Mouse (Mus musculus): Measurements from ENCODE around the gene Ydjc. TPM values are rescaled to one million over a fixed set of nuclear protein-coding genes. Genes with fewer than 3 reads are reported as not detected.

Ydjc gene
- total and polyA plus RNA-seq, 3 experiments = 56.7 to 68.5 TPM; not detected in 1

DNA sequence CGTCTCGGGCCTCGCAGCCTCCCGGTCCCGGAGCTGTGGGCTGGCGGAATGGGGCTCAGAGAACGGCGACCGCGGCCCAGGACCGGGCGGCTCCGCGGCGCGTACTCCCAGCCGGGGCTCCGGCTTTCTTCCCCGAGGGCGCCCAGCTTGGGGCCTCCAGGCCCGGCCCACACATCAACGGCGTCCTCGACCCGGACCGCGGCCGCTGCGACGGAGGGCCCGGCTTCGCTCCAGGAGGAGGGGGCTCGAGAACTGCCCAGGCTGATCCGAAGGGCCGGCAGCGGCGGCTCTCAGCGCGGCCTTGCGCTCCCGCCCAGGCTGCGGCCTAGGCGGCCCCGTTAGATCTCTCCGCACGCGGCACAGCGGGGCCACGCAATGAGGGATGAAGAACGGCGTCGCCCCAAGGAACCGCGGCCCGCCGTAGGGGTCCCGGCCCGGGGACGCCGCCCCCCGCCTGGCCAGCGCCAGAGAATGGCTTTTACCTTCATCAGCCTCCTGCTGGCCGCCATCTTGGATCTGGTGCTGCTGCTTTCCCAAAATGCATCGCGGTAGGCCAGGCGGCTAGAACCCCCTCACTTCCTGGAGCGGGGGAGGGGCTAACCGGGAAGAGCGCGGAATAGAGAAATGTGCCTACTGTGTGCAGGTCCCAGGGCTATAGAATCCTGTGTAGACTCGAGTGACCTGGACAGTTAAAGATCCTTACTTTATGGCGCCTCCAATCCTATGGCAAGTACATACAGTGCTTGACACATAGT is 56.7 kb downstream of the Ydjc start (continued):
- TF ChIP-seq SIN3A (IDR thresholded peaks at IDR 0.05; ENCODE audit: low read length) (peak; percentile 79), CTCF (IDR thresholded peaks at IDR 0.05 in 2 of 3, conservative IDR thresholded peaks at IDR 0.05 in 1 of 3; ENCODE audit: control insufficient read depth in 1 of 3, insufficient read depth in 1 of 3, low read depth in 2 of 3, low read length in 3 of 3, poor library complexity in 1 of 3, severe bottlenecking in 1 of 3) (no peak), POLR2AphosphoS5 (IDR thresholded peaks at IDR 0.05; ENCODE audit: borderline replicate concordance, low read depth, low read length) (no peak), GABPA (IDR thresholded peaks at IDR 0.05; ENCODE audit: low read depth, low read length) (no peak)

GRCm38 (mm10) chr16:17201977-17202376 is 57.6 kb downstream of the Ydjc start:
- H3K9ac ChIP-seq (ENCODE audit: control insufficient read depth, low read depth, low read length, poor library complexity, severe bottlenecking) = peak overlapping the region; percentile 95
- peaks cover 9 to 18% of the 10 kb centered on the region in 2 experiments for H3K4me1 ChIP-seq (ENCODE audit: control insufficient read depth in 1 of 2, insufficient read depth in 2 of 2, low read length in 2 of 2)
- peak; percentile 82 for DNase-seq (ENCODE audit: low read depth, low spot score)
- H3K36me3 ChIP-seq (ENCODE audit: control insufficient read depth in 1 of 2, insufficient read depth in 2 of 2, low read length in 2 of 2) = peaks cover 5 to 25% of the 10 kb centered on the region in 2 experiments
- TF ChIP-seq USF1 (IDR thresholded peaks at IDR 0.05; ENCODE audit: low read depth, low read length) = no peak
- TF ChIP-seq MAX (IDR thresholded peaks at IDR 0.05; ENCODE audit: low read length) = no peak
- TF ChIP-seq ZKSCAN1 (IDR thresholded peaks at IDR 0.05; ENCODE audit: low read depth, low read length) = no peak; the same call in 1 of the 2 replicates
- peak; percentile 49; the same call in 1 of the 2 replicates for TF ChIP-seq TBP (IDR thresholded peaks at IDR 0.05; ENCODE audit: low read depth, low read length)
- no peak for TF ChIP-seq NELFE (IDR thresholded peaks at IDR 0.05; ENCODE audit: low read depth, low read length)
- peak; percentile 14 to 74 (median 43); a peak in 4 of 6 replicates for TF ChIP-seq CTCF (IDR thresholded peaks at IDR 0.05 in 2 of 3, conservative IDR thresholded peaks at IDR 0.05 in 1 of 3; ENCODE audit: control insufficient read depth in 1 of 3, insufficient read depth in 1 of 3, low read depth in 2 of 3, low read length in 3 of 3, poor library complexity in 1 of 3, severe bottlenecking in 1 of 3)
- TF ChIP-seq POLR2AphosphoS2 (IDR thresholded peaks at IDR 0.05; ENCODE audit: low read length) = no peak
- TF ChIP-seq EP300 (IDR thresholded peaks at IDR 0.05; ENCODE audit: low read depth in 1 of 2, low read length in 2 of 2) = no peak
- no peak for TF ChIP-seq GABPA (IDR thresholded peaks at IDR 0.05; ENCODE audit: low read depth, low read length)
- no peak for TF ChIP-seq MYB (IDR thresholded peaks at IDR 0.05; ENCODE audit: low read depth, low read length)
- no peak for TF ChIP-seq USF2 (IDR thresholded peaks at IDR 0.05; ENCODE audit: borderline replicate concordance in 1 of 2, insufficient read depth in 1 of 2, low read depth in 1 of 2, low read length in 2 of 2)
- no peak for TF ChIP-seq CHD2 (IDR thresholded peaks at IDR 0.05; ENCODE audit: low read length)
- TF ChIP-seq E2F4 (IDR thresholded peaks at IDR 0.05; ENCODE audit: borderline replicate concordance, low read depth, low read length) = no peak
- peak; percentile 74 for TF ChIP-seq SMC3 (IDR thresholded peaks at IDR 0.05; ENCODE audit: low read depth, low read length)
- TF ChIP-seq RCOR1 (IDR thresholded peaks at IDR 0.05; ENCODE audit: low read depth, low read length) = no peak
- peak; percentile 77 for TF ChIP-seq RAD21 (IDR thresholded peaks at IDR 0.05; ENCODE audit: low read depth, low read length)
- no peak for TF ChIP-seq ZNF384 (IDR thresholded peaks at IDR 0.05; ENCODE audit: low read depth, low read length)
- 0 out of 2 replicates have a peak, but pooled peaks have one; percentile 33 for TF ChIP-seq GATA1 (IDR thresholded peaks at IDR 0.05; ENCODE audit: low read depth, low read length)
- no peak for TF ChIP-seq ZMIZ1 (IDR thresholded peaks at IDR 0.05; ENCODE audit: low read depth, low read length)
- no peak for TF ChIP-seq HCFC1 (IDR thresholded peaks at IDR 0.05; ENCODE audit: low read depth, low read length)
- TF ChIP-seq KAT2A (conservative IDR thresholded peaks at IDR 0.05; ENCODE audit: low read depth, low read length) = no peak
- no peak for TF ChIP-seq MEF2A (IDR thresholded peaks at IDR 0.05; ENCODE audit: extremely low read depth, insufficient replicate concordance, low read depth, low read length, poor library complexity, severe bottlenecking)
- peak; percentile 55; the same call in 1 of the 2 replicates for TF ChIP-seq ZC3H11A (IDR thresholded peaks at IDR 0.05; ENCODE audit: low read depth, low read length)
- TF ChIP-seq MYC (IDR thresholded peaks at IDR 0.05; ENCODE audit: low read depth, low read length) = 0 out of 2 replicates have a peak, but pooled peaks have one; percentile 7
- TF ChIP-seq NRF1 (IDR thresholded peaks at IDR 0.05; ENCODE audit: insufficient read depth, low read depth, low read length, poor library complexity, severe bottlenecking) = no peak
- no peak for TF ChIP-seq POLR2AphosphoS5 (IDR thresholded peaks at IDR 0.05; ENCODE audit: borderline replicate concordance, low read depth, low read length)
- no peak for TF ChIP-seq TCF12 (IDR thresholded peaks at IDR 0.05; ENCODE audit: low read depth, low read length)
- TF ChIP-seq TAL1 (IDR thresholded peaks at IDR 0.05; ENCODE audit: low read length) = no peak
- TF ChIP-seq ETS1 (IDR thresholded peaks at IDR 0.05; ENCODE audit: low read depth, low read length) = no peak
- H3K9me3 ChIP-seq (replicated peaks; ENCODE audit: insufficient read depth, low read length) = no peaks in the 10 kb centered on the region
- H3K27me3 ChIP-seq (ENCODE audit: control insufficient read depth in 1 of 2, insufficient read depth in 2 of 2, low read length in 2 of 2) = no peaks in the 10 kb centered on the region
- peaks cover 35% of the 10 kb centered on the region for H3K79me2 ChIP-seq (ENCODE audit: control insufficient read depth, insufficient read depth, low read length, poor library complexity)
- H3K27ac ChIP-seq (ENCODE audit: control insufficient read depth, low read depth, low read length) = peak overlapping the region; percentile 29
- H3K4me3 ChIP-seq (ENCODE audit: control insufficient read depth in 1 of 2, insufficient read depth in 1 of 2, low read depth in 2 of 2, low read length in 2 of 2) = peak overlapping the region; percentile 85; a peak in 3 of 4 replicates

Data from MEL (cell line).